Mouse (Mus musculus) hindbrain, postnatal 0 days (tissue): Measurements from ENCODE around the gene Aifm2. TPM values are rescaled to one million over a fixed set of nuclear protein-coding genes. Genes with fewer than 3 reads are reported as not detected.

Experiments used
- ATAC-seq: fragments of 200-750 bp; cut with Nextera tagmentation; 2 replicates; pipeline ENCODE4 v1.8.0; 2017; ENCODE audit warnings: mild to moderate bottlenecking, moderate TSS enrichment, moderate library complexity
- DNase-seq: peaks from one replicate; pipeline ENCODE4 v3.0.0-alpha.2; 2015; ENCODE audit warnings: low spot score
- H3K27ac ChIP-seq: fragments of 300-500 bp; sonication (generic); 2 replicates; pipeline ENCODE4 v1.5.1; 2014; ENCODE audit warnings: mild to moderate bottlenecking
- H3K27me3 ChIP-seq: fragments of 300-500 bp; sonication (generic); 2 replicates; pipeline ENCODE4 v1.6.1; 2014; ENCODE audit warnings: low read length, mixed read lengths; ENCODE audit not compliant: insufficient read depth
- H3K36me3 ChIP-seq: fragments of 300-500 bp; sonication (generic); 2 replicates; pipeline ENCODE4 v1.6.1; 2014; ENCODE audit warnings: low read length, mixed read lengths; ENCODE audit not compliant: insufficient read depth
- H3K4me1 ChIP-seq: fragments of 300-500 bp; sonication (generic); 2 replicates; pipeline ENCODE4 v1.6.1; 2014; ENCODE audit warnings: antibody characterized with exemption, low read length, mixed read lengths; ENCODE audit not compliant: insufficient read depth
- H3K4me2 ChIP-seq: fragments of 300-500 bp; sonication (generic); 2 replicates; pipeline ENCODE4 v1.6.1; 2014; ENCODE audit warnings: low read depth, mild to moderate bottlenecking, low read length, moderate library complexity, mixed read lengths
- H3K4me3 ChIP-seq: fragments of 300-500 bp; sonication (generic); 2 replicates; pipeline ENCODE4 v1.5.1; 2014; ENCODE audit warnings: low read length
- H3K9ac ChIP-seq: fragments of 300-500 bp; sonication (generic); replicated peaks from 2 replicates; pipeline ENCODE4 v1.6.1; 2014; ENCODE audit warnings: mild to moderate bottlenecking, low read length, moderate library complexity, mixed read lengths
- H3K9me3 ChIP-seq: fragments of 300-500 bp; sonication (generic); 2 replicates; pipeline ENCODE4 v1.6.1; 2016; ENCODE audit warnings: low read length, mixed read lengths
- CTCF ChIP-seq: IDR thresholded peaks from 2 replicates; pipeline ENCODE4 v1.5.1; 2016; ENCODE audit warnings: antibody characterized with exemption, control low read depth, low read depth
- WGBS: fragments of 180-500 bp; shearing (Covaris S2); extraction: QIAGEN DNeasy Blood & Tissue Kit; methylation state at CpG from one replicate; pipeline ENCODE4 v1.1.7; 2014; 5-methylcytosine and 5-hydroxymethylcytosine counted together
- polyA plus RNA-seq: library from polyadenylated mRNA; unstranded; fragments of >200 nt; fragmentation: Nextera tagmentation; extraction: Ambion mirVana; gene quantifications from 2 replicates; pipeline ENCODE4 v1.2.1, GENCODE M21; 2015
- total RNA-seq: library from RNA; depleted of rRNA; stranded (reverse); fragments of >200 nt; gene quantifications from 2 replicates; pipeline ENCODE4 v1.2.3, GENCODE M21; 2014

Gene Aifm2
- total and polyA plus RNA-seq, 2 experiments from 2014 or later, result 14.6 to 21.0 TPM

DNA sequence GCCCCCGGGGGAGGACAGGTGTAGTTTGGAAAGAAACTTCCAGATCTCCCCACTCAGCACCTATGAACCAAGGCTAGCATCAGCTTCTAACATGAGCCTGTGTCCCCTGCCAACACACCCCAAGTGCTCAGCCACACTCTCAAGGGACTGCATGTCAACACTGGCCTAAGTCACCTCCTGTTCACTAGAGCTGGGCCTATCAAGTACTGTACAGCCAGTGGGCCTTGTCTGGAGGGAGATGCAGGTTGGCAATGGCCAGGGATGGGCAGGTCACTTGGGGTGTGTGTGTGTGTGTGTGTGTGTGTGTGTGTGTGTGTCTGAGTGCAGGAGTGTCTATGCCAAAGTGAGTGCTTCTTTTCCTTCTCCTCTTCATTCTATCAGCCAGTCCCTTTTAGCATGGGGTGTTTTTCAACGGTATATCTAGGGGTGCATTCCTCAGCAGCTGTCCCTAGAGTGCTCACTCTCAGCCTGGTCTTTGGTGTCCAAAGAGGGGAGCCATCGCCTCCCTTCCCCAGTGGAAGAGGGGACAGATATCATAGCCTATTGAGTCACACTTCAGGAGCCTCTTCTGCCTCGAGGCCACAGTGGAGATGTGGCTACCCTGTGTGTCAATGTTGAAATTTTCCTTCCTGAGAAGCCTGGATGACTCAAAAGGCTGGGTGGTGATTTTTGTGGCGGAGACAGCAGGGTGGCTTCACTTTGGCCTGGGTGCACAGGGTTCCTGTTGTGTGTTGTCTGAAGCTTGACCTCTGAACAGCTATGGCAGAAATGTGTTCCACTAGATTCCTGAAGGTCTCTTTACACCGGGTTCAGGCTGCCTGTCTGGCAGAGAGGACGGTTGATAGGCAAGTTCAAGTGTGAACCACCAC, 1.2 kb downstream of the Aifm2 start:
- Histone ChIP-seq H3K36me3 (no peaks in the 10 kb centered on the region), H3K4me1 (peaks cover 9% of the 10 kb centered on the region; the same call in 1 of the 2 replicates), H3K4me3 (peak overlapping the region; percentile 53), H3K9me3 (no peaks in the 10 kb centered on the region), H3K4me2 (peak overlapping the region; percentile 92), H3K27me3 (no peaks in the 10 kb centered on the region), H3K9ac (no peak overlapping the region), H3K27ac (no peak overlapping the region)
- no peak; the same call in 1 of the 2 replicates for ATAC-seq
- no peak for DNase-seq
- no peak for TF ChIP-seq CTCF
- 77% methylated on average over 7 of the region's 7 CpGs for WGBS

GRCm38 (mm10) chr10:61717406-61718296, 2.6 kb downstream of the Aifm2 start:
- Histone ChIP-seq H3K9me3 (no peaks in the 10 kb centered on the region), H3K4me3 (no peak overlapping the region), H3K27me3 (no peaks in the 10 kb centered on the region), H3K27ac (no peak overlapping the region), H3K4me1 (peaks cover 9% of the 10 kb centered on the region; the same call in 1 of the 2 replicates), H3K4me2 (no peak overlapping the region), H3K9ac (no peak overlapping the region), H3K36me3 (no peaks in the 10 kb centered on the region)
- ATAC-seq (no peak), DNase-seq (no peak)
- 93% methylated on average over 12 of the region's 12 CpGs for WGBS
- TF ChIP-seq CTCF, result no peak

- Histone ChIP-seq H3K27me3 (no peaks in the 10 kb centered on the region), H3K4me3 (no peak overlapping the region), H3K4me1 (peaks cover 6% of the 10 kb centered on the region; the same call in 1 of the 2 replicates), H3K9me3 (no peaks in the 10 kb centered on the region), H3K4me2 (no peak overlapping the region), H3K9ac (no peak overlapping the region), H3K36me3 (no peaks in the 10 kb centered on the region), H3K27ac (no peak overlapping the region)
- ATAC-seq (no peak), DNase-seq (no peak)
- TF ChIP-seq CTCF, result no peak
- WGBS, result 81% methylated on average over 7 of the region's 7 CpGs
Measured at GRCm38 (mm10) chr10:61720331-61720730, 5.3 kb downstream of the Aifm2 start.

- H3K4me3 ChIP-seq, result no peak overlapping the region
- H3K9me3 ChIP-seq, result no peaks in the 10 kb centered on the region
- DNase-seq (no peak), ATAC-seq (no peak)
- H3K27ac ChIP-seq, result no peak overlapping the region
- no peaks in the 10 kb centered on the region for H3K27me3 ChIP-seq
- H3K9ac ChIP-seq, result no peak overlapping the region
- no peaks in the 10 kb centered on the region for H3K4me1 ChIP-seq
- 82% methylated on average over 3 of the region's 3 CpGs for WGBS
- no peak for TF ChIP-seq CTCF
- no peaks in the 10 kb centered on the region for H3K36me3 ChIP-seq
- H3K4me2 ChIP-seq, result no peak overlapping the region
Measured at GRCm38 (mm10) chr10:61722215-61722614, 7.2 kb downstream of the Aifm2 start.

DNA sequence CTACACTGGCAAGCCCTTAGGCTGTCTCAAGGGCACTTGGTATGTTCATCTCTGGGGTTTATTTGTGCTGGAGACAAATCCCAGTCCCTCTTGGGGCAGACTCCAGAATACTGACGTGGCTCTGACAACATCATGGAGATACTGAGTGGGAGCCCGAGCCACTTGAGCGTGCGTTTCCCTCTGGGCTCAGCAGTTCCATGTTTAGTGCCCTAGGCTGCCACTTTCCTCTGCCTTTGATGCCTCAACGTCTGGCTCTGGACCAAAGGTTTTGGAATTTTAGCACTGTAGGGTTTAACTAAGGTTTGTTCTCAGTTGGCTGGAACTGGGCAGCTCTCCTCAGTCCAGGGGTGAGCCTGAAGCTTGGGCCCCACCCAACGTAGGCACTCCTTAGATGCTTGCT, 8.2 kb downstream of the Aifm2 start:
- Histone ChIP-seq H3K36me3 (no peaks in the 10 kb centered on the region), H3K9ac (no peak overlapping the region), H3K27ac (no peak overlapping the region), H3K4me1 (no peaks in the 10 kb centered on the region), H3K27me3 (no peaks in the 10 kb centered on the region), H3K4me3 (no peak overlapping the region), H3K4me2 (no peak overlapping the region), H3K9me3 (no peaks in the 10 kb centered on the region)
- no peak for DNase-seq
- TF ChIP-seq CTCF, result no peak
- no peak for ATAC-seq
- WGBS, result 57% methylated on average over 6 of the region's 6 CpGs

- WGBS, result 69% methylated on average over 11 of the region's 11 CpGs
- H3K27ac ChIP-seq, result no peak overlapping the region
- H3K9ac ChIP-seq, result no peak overlapping the region
- TF ChIP-seq CTCF, result no peak
- H3K9me3 ChIP-seq, result no peaks in the 10 kb centered on the region
- DNase-seq (no peak), ATAC-seq (no peak)
- no peaks in the 10 kb centered on the region for H3K36me3 ChIP-seq
- H3K4me2 ChIP-seq, result no peak overlapping the region
- H3K27me3 ChIP-seq, result no peaks in the 10 kb centered on the region
- no peak overlapping the region for H3K4me3 ChIP-seq
- H3K4me1 ChIP-seq, result no peaks in the 10 kb centered on the region
Measured at GRCm38 (mm10) chr10:61729181-61729580, 14.1 kb downstream of the Aifm2 start.
